Mouse (Mus musculus) left cerebral cortex, adult 11 months (tissue): Measurements from ENCODE around the gene Ppp1r21.

Experiments used
- DNase-seq: peaks from one replicate; pipeline ENCODE4 v3.0.0; 2022; ENCODE audit warnings: low spot score

Ppp1r21 gene

DNA sequence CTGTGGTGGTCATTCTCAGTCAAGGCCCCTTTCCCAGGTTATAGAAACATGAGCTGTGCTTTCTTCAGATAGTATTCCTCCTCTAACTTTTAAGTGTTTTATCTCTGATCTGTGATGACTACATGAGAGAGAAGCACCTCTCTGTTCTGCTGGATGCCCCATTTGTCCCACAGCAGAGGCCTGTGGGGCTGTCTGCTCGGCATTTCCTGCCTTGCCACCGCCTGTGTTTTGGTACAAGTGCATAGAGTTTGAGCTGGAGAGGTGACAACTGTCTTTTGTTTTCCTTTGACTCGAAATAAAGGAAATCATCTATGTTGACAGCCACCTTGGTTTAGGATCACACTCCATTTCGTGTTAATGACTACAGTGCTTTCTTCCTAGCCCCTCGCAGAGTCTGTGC, 44.9 kb downstream of the Ppp1r21 start:
- no peak for DNase-seq

DNA sequence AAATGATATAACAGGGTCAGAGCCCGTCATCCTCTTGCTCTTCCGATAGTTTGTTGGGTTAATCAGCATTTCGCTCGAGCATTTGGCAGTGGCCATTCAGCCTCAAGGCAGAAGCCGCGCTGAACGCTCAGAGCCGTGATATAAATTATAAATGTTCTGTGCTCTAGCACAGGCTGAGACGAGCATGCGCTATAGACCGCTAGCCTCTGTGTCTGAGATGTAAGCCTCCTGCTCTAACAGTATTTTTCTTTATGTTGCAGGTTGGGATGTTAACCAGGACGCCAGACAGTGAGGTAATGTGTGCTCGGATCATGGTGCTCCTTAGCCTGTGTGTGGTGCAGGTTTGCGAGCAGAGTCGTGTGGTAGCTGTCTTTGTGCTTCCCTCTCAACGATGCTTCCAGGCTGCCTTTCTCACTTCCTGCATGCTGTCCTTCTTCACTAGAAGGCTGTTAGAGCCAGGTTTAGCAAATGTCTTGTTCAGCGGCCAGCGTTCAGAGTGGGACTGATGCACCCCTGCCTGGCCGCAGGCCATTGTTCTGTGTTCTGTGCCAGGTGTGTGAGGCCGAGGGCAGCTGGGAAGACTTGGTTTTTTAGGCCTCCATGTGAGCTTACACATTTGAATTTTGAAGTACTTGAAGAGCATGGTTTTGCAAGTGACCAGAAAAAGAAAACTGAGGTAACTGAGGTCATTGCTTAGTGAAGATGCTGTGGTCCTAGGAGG, 48.8 kb downstream of the Ppp1r21 start:
- DNase-seq = no peak

DNA sequence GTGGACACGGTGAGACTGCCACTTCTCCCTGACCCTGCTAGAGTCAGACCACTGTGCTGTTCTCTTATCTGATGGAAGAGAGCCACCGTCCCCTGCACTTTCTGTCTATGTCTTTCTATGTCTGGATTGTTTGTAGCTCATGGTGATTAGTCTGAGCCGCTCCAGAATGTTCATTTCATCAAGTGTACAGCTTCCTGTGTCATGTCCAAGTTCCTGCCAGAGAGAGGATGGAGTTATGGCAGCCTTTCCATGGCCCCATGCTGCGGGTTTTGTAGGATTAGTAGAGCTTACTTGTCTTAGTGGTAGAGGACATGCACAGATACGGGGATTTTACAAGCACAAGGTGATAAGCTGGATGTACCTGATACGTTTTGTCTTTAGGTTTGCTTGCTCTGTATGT, 50.6 kb downstream of the Ppp1r21 start:
- no peak for DNase-seq

DNA sequence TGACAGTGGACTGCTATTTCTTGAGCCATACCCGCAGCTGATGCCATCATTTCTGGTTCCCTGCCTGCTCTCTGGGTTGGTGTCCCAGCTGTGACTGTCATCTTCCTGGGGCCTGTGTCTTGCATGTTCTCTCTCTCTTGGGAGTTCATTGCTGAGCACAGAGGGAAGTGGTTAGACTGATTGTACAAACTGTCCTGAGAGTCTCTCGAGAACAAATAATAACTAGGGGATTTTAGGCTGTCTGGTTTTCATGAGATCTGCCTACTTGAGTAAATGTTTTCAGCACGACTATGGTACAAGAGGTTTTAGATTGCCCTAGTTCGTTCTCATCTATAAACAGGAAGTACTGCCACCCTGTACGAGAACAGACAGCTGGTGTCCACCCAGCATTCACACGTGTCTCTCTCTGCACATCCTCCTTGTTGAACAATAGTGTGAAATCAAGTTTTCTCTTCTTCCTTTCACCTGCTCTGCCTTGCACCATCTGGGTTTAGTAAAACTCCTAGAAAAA, 51.6 kb downstream of the Ppp1r21 start:
- DNase-seq = no peak

DNA sequence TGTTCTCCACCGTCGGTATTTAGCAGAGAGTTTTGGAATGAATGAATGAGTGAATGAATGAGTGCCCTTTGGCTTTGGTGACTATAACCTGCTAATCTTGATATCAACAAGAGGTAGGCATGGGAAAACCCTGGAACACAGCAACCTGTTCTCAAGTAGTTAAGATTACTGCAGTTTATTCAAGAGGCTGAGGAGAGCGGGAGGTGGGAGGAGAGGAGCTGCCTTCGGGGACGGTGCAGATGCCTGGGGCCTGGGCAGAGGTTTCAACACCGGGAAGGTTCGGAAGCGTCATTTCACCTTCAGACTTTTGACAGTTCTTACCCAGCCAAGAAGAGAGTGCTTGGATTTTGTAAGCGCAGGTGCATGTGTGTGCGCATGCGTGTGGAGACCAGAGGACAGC, 53.1 kb downstream of the Ppp1r21 start:
- DNase-seq = no peak

DNA sequence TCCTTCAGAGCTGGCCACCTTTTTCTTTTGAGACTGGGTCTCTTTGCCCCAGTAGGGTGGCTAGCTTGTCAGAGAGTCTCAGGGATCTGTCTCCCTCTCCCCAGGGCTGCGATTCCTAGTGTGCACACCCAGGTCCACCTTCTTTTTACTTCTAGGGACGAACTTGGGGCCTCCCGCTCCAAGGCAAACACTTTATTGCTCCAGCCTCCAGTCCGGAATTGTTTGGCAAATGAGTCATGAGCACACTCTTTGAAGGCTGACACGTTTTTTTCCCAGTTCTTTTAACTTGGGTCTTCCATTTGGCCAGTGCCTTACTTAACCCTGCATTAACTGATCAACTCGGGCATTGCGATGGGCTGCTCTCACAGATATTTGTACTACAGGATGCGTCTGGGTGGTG, 53.5 kb downstream of the Ppp1r21 start:
- no peak for DNase-seq

DNA sequence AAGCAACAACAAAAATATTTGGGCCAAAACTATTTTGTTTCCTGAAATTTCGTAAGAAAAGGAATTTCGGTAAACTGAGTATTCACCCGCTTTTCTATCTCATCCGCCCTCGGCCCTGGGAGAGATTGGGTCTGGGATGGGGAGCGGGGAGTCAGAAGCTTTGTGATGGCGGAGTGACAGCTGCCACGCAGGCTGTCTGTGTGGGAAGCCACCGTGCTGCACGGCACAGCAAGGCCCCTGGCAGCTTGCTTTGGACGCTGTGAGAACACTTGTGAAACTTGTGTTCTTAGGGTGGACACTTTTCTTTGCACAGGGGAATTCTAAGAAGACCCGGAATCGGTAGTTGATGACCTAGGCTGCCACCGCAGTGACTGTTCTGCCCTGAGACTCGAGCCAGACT, 57.5 kb downstream of the Ppp1r21 start:
- DNase-seq = no peak

DNA sequence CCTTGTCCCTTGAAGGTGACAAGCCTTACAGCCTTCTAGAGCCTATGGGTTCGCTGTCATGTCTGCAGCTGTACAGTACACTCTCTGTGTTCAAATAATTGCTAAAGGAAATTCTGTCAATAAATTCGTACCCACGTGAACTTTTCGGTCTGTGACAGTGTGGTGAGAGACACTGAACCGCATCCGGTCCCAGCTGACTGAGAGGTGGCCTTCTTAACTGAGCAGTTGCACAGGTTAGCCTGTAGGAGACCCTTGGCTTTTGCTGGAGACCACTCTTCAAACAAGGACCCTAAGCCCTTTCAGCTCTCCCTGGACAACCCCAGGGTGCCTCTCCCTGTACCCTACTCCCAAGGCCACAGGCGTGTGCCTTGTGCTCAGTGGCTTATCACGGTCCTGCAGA, 58.3 kb downstream of the Ppp1r21 start:
- no peak for DNase-seq

DNA sequence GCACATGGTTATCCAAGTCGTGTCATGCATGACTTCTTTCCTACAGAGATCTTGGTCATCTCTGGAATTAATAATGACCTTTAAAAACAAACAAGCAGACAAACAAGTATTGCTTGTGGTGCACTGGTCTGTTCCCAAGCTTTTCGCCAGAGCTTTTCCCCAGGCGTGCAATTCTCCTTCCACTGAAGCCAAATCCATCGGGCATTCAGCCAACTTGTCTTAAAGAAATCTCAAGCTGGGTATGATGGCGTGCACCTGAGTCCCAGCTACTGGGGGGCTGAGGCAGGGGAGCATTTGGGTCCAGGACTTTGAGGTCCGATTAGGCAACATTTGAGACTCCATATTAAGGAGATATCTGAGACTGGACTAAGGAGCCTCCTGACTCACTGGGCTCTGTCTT, 60.3 kb downstream of the Ppp1r21 start:
- DNase-seq = no peak

DNA sequence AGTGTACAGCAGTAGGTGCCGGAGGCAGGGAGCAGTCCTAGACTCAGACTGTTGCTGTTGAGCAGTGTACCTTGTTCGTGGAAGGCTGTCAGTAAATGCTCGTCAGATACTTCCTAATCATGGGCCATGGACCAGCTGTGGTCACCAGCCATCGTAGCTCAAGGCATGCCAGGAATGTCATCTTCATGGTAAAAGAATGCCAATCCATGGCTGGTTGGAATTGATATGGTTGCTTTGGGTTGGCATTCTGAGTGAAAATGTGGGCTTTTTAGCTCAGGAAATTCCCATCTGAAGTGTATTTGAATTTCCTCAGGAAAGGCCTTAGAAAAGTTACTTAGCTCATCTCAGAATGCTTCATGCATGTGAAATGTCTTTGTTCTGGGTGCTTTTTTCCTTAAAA, 65.2 kb downstream of the Ppp1r21 start:
- no peak for DNase-seq

DNA sequence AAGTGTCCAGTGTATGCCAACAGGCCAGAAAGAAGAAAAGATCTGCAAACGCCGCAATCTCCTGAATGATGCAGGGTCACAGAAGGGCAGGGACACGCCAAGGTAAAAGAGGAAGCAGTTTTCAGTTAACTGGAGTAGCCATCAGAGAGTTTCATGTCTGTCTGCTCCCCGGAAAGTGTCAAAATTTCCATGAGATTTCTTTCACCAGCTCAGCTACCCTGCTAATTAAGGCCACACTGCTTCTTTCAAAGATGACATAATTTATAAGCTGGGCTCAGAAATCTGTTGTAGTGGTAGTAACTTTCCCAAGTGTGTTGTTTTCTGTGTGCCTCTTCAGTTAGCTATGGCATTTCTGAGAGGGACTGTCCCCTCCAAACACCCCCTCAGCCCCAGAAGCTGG, 66.2 kb downstream of the Ppp1r21 start:
- DNase-seq = no peak

DNA sequence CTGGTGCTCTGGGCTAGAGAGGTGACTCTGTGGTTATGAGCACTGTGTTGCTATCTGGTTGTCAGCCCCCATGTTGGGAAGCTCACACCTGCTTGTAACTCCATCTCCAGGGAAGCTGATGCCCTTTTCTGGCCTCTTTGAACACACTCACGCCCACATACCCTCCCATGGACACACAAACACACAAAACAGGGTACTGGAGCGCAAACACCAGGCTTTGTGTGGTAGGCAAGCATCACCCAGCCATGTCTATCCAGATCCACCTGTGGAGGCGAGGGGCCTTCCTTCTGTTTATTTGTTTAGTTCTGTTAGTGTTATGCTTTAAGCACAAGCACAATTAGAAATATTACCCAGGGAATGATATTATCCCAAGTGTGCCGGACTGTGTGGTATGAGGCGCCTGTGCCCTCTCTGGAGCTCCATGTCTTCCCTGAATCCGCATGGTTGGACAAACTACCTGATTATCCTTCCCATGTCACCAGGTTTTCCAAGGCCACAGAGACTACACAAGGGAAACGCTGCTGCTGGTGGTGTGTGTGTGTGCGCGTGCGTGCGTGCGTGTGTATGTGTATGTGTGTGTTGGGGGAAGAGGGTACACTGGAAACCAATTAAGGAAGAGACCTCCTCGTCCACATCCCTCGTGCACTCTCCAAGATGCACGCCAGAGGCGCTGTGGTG, 66.8 kb downstream of the Ppp1r21 start:
- DNase-seq = no peak

DNA sequence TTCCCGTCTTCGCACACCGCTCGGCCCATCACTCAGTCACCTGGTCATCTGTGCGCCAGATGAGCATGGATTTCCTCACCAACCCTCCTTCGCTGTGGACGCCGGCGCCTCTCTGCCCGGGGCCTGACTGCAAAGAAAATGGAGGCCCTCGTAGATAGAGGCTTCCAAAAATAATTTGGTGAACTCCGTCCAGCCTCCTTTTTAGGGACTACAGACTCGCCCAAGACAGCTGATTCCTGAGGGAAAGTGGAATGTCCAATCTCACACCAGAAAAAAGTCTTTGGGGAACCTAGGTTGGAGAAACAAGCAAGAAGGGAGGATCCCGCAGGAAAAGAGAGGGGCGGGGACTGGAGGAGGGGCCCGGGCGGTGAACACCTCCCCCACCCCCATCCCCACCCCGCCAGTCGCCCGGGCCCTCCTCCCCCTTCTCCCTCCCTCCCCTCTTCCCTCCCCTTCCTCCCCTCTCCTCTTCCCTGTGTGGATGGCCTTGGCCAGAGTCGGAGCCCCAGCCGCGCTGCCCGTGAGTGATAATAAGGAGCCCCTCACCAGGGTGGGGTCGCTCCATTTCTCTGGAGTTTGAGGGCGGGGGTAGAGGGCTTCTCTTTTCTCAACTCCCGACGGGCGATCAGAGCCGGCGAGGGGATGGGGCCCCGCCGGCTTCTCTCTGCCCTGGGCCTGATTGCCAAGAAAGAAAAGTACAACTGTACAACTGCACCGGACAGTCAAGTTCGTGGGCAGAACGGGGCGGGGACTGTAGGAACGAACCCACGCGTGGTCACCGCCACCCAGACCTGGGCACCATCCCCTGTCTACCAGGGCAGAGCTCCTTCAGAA, 67.5 kb downstream of the Ppp1r21 start, which contains the start of gene Ston1:
TSS of gene Ston1 (plus strand) at position 463 of the 834 bp plus-strand sequence.
- DNase-seq = peak; percentile 67

DNA sequence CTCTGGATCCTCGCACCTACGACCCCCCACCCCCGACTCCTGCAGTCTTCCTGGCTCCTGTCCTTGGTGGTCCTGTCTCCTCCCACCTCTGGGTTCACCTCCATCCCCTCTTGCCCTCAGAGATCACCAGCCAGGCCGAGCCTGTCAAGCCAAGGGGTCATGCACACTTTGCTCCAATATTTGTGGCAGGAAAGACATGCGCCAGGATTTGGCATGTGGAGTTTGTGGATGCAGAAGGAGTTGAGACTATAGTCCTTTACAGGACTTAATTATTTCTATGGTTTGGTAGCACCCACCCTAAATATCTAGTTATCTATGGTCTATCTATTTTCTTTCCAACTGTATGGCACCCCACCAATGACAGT, 68.1 kb downstream of the Ppp1r21 start:
- no peak for DNase-seq

DNA sequence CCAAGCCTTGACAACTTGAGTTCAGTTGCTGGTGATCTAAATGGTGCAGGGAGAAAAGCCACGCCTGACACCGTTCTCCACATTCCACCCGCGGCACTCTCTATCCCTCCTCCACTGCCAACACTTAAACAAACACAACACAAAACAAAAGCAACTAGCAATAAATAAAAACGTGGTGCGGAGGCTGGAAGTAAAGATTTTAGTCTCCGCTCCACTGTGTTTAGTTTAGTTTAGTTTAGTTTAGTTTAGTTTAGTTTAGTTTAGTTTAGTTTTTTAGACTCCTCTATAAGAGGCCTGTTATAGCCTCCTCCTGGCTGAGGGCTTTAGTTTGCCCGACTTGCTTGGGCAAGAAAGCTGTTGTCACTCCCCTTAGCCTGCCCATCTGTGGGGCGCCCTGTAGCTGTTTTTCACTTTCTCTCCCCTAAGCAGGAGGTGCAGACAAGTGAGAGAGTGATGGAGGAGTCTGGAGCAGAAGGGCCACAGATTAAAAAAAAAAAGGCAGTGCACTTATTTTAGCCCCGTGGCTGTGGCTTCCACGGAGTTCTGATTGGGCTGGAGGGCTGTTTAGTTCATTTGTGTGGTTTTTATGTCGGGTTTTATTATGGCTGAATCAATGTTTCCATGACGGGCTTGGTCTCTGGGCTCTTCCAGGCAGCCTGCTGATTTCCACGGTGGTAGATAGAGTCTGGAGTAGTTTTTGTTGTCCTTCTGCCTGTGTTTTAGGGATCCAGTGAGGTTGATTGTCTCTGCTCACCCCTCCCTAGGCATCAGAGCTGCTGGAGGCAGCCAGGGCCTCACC, 68.9 kb downstream of the Ppp1r21 start:
- DNase-seq = no peak

DNA sequence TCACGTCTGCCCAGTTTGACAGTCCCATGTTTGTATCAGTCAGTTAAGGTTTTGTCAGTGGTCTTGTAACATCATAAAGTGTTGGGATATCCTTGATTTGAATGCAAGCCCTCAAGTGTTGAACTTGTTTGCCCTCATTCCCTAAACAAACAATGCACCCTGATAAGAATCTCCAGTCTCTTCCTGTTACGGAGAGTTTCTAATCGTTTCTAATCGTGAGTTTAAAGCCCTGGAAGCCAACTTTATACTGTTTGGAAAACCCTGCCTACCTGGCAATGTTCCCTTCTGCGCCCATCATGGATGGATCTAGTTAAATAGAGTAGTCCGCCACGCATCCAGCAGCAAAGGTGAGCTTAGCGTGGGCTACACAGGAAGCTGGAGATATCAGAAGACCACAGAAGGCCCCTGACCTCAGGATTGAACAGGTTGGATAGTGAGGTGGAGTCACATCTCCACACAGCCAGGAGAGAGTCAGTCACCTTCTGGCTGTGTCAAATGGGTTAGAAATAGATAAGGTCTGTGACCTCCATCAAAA, 70.6 kb downstream of the Ppp1r21 start:
- no peak for DNase-seq

DNA sequence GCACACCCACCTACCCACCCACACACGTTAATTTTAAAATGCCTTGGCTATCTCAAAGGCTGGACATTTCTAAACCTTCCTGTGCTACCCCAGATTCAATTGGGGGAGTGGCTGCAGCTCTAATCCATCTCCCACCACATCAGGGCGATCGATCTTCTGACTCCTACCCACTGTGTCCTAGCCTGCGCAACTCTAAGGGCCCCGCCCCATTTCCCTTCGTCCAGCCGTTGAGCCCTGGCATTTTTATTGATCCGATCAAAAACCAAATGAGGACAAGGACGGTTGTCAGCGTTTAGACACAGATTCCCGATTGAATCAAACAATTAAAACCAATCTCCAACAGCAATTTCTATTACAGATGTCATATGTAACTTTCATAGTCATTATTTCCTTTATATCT, 74.0 kb downstream of the Ppp1r21 start:
- DNase-seq = no peak

DNA sequence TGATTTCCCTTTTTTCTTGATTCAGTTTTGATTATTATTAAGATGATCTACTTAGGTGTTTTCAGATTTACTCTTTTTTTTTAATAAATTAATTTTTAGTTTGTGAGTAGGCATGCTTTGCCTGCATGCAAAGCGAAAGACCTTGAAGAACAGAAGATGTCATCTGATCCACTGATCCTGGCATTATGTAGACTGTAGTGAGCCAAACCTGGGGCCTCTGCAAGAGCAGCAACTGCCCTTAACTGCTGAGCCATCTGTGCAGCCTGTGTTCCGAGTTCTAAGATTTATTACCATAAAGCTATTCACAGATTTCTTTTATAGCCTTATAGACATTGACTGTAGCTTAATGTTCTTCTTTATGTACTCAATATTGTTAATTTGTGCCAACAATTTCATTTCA, 76.1 kb downstream of the Ppp1r21 start:
- DNase-seq = no peak

DNA sequence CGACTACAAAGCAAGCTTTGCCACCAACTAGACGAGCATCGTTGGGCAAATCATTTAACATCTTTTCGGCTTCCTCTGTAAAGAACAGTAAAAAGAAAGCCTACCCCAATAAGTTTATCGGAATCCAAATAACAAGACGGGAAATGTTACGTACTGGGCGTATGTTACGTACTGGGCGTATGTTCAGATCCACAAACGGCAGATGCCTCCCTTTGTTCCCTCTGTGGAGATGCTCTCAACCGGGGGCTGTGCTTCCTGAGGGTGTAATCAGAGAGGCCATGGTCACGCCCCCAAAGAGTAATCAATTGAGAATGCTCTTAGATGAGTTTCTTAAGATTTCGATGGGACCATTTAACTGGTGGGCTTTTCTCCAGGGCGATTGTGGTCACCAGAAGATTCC, 79.4 kb downstream of the Ppp1r21 start:
- DNase-seq = no peak

DNA sequence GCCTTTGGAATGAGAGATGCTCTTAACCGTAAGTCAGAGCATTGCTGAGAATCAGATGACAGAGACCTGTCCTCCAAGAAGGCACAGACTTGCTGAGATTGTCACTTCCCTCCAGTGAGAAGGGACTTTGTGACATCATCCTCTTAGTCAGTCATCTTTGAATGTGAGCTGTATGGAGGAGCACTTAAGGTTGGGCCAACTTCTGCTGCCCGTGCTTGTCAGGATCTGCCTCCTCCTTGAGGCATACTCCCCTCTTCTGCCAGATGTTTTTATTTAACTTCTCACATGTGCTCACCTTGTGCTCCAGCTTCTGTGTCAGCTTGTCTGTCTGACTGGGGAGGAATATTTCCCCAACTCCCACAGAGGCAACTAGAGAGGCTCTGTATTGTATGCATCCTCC, 81.1 kb downstream of the Ppp1r21 start:
- no peak for DNase-seq

DNA sequence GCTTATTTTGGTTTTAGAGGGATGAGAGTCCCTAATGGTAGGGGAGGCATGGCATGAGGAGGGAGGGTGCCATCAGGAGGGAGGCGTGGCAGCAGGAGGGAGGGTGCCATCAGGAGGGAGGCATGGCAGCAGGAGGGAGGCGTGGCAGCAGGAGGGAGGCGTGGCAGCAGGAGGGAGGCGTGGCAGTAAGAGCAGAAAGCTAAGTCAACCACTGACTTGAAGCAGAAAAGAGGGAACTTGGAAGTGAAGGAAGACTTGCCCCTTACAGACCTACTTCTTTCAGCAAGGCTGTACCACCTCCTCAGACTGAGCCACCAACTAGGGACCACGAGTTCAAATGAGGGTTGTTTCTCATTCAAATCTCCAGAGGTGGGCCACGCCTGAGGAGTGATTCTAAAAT, 83.3 kb downstream of the Ppp1r21 start:
- DNase-seq = no peak

DNA sequence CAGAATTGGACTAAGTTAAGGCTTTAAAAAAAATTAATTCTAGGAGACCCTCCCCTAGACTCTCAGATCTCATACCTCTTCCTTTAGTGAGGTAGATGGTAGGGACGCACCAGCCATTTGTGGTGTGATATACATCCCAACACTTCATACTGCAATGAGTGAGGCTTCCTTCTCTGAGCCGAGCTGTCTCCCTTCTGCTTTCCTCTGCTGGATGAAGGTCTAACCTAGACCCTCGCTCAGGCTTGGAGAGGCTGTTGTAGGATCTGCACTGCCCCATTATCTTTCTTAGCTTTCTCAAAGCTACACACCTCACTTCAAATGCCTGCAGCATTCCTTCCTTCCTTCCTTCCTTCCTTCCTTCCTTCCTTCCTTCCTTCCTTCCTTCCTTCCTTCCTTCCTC, 83.8 kb downstream of the Ppp1r21 start:
- no peak for DNase-seq
